7 mouse cellular contexts compared by ENCODE assay signal in the genomic region with DNA sequence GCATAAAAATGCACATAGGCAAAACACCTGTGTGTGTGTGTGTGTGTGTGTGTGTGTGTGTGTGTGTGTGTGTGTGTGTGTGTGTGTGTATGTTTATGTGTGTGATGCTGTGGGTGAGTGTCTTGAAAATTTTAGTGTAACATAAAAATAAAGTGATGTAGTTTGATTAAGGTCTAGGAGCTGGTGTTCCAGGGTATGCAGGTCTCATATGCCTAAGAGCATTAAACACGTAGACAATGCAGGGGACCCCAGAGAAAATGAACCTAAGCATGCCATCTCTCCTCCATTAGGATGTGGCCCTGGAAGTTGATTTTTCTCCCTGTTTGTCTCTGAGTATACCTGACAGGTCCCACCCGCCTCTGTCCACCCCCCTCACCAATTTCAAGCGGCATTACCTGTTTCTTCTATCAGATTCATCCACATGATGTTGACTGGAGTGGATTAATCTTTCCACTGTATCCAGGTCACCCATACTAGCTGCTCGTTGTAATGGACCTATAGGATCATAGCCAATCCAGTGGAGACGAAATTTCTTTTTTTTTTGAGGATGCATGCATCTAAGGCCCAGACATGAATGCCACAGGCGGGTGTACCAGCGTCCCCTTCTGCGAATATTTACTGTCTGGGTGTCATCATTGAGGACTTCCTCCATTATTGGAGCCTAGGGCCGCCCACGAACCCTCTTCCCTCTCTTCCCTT. TPM values are rescaled to one million over a fixed set of nuclear protein-coding genes. Genes with fewer than 3 reads are reported as not detected.
A peak's percentile ranks its signal among the peaks of the same experiment; 100 is the strongest.
DNase-seq lines count a peak whose midpoint lies in the region; ATAC-seq lines count a peak whose summit lies in the region.
"Not testable (repeated sequence)": the region's sequence is repeated elsewhere in the genome, so short reads cannot be mapped to it uniquely, and the experiment has no call there.

No protein-coding gene starts in this region.

- 0 out of 2 replicates have a peak, but pooled peaks have one; percentile 62 for ATAC-seq in embryonic facial prominence, embryonic 11.5 days (replicated peaks; ENCODE audit: insufficient number of reproducible peaks, low FRiP score, low TSS enrichment, low read depth)
- 0 out of 2 replicates have a peak, but pooled peaks have one; percentile 19 for ATAC-seq in forebrain, embryonic 13.5 days
- ATAC-seq in heart, embryonic 15.5 days (replicated peaks; ENCODE audit: insufficient number of reproducible peaks, insufficient read depth, low FRiP score, low read depth) = 0 out of 2 replicates have a peak, but pooled peaks have one; percentile 55
- ATAC-seq in intestine, embryonic 14.5 days (replicated peaks; ENCODE audit: low FRiP score, low TSS enrichment, low read depth) = 0 out of 2 replicates have a peak, but pooled peaks have one; percentile 40
- ATAC-seq in limb, embryonic 15.5 days (ENCODE audit: insufficient number of reproducible peaks, low FRiP score, low TSS enrichment, low read depth) = peak; percentile 61; the same call in 1 of the 2 replicates
- ATAC-seq in midbrain, embryonic 14.5 days (ENCODE audit: low FRiP score, low TSS enrichment) = peak; percentile 62
- ATAC-seq in neutrophil, adult 5-6 weeks (ENCODE audit: extremely low read depth, insufficient number of reproducible peaks, low FRiP score, poor library complexity, severe bottlenecking) = peak; percentile 13; the same call in 1 of the 2 replicates

- not testable (repeated sequence) for H3K4me1 ChIP-seq in embryonic facial prominence, embryonic 11.5 days (ENCODE audit: control insufficient read depth, insufficient read depth, low read length); forebrain, embryonic 13.5 days; heart, embryonic 15.5 days (replicated peaks); intestine, embryonic 14.5 days (replicated peaks; ENCODE audit: control insufficient read depth, insufficient read depth, low read length); limb, embryonic 15.5 days; midbrain, embryonic 14.5 days (ENCODE audit: control insufficient read depth, insufficient read depth, low read length)

- not testable (repeated sequence) for H3K27me3 ChIP-seq in embryonic facial prominence, embryonic 11.5 days (ENCODE audit: control insufficient read depth, insufficient read depth, low read length); forebrain, embryonic 13.5 days; heart, embryonic 15.5 days; intestine, embryonic 14.5 days (replicated peaks; ENCODE audit: control insufficient read depth, insufficient read depth, low read length); limb, embryonic 15.5 days; midbrain, embryonic 14.5 days (ENCODE audit: control insufficient read depth, insufficient read depth, low read length)

- H3K9ac ChIP-seq in embryonic facial prominence, embryonic 11.5 days (replicated peaks; ENCODE audit: low read length); forebrain, embryonic 13.5 days; heart, embryonic 15.5 days; intestine, embryonic 14.5 days (ENCODE audit: low read length); limb, embryonic 15.5 days; midbrain, embryonic 14.5 days (replicated peaks; ENCODE audit: low read length): not testable (repeated sequence)

- not testable (repeated sequence) for H3K27ac ChIP-seq in embryonic facial prominence, embryonic 11.5 days (replicated peaks; ENCODE audit: low read depth, low read length); forebrain, embryonic 13.5 days; heart, embryonic 15.5 days; intestine, embryonic 14.5 days (ENCODE audit: low read depth); limb, embryonic 15.5 days; midbrain, embryonic 14.5 days (replicated peaks; ENCODE audit: low read depth, low read length)

- H3K4me2 ChIP-seq in embryonic facial prominence, embryonic 11.5 days (ENCODE audit: low read depth, low read length); forebrain, embryonic 13.5 days; heart, embryonic 15.5 days; intestine, embryonic 14.5 days (ENCODE audit: low read length); limb, embryonic 15.5 days; midbrain, embryonic 14.5 days (ENCODE audit: low read length): not testable (repeated sequence)

- H3K4me3 ChIP-seq in embryonic facial prominence, embryonic 11.5 days (ENCODE audit: low read depth, low read length); forebrain, embryonic 13.5 days; heart, embryonic 15.5 days; intestine, embryonic 14.5 days (ENCODE audit: low read depth, low read length); limb, embryonic 15.5 days; midbrain, embryonic 14.5 days (replicated peaks; ENCODE audit: low read depth, low read length): not testable (repeated sequence)

- not testable (repeated sequence) for H3K9me3 ChIP-seq in embryonic facial prominence, embryonic 11.5 days (replicated peaks; ENCODE audit: control insufficient read depth, low read length); forebrain, embryonic 13.5 days (replicated peaks); heart, embryonic 15.5 days (replicated peaks); intestine, embryonic 14.5 days (ENCODE audit: control insufficient read depth, low read length); limb, embryonic 15.5 days; midbrain, embryonic 14.5 days (ENCODE audit: control insufficient read depth, low read length)

- 84% methylated on average over 8 of the region's 10 CpGs for WGBS in embryonic facial prominence, embryonic 11.5 days
- 81% methylated on average over 9 of the region's 10 CpGs for WGBS in forebrain, embryonic 13.5 days
- 67% methylated on average over 9 of the region's 10 CpGs for WGBS in heart, embryonic 15.5 days
- 81% methylated on average over 8 of the region's 10 CpGs for WGBS in intestine, embryonic 14.5 days
- 78% methylated on average over 9 of the region's 10 CpGs for WGBS in limb, embryonic 15.5 days
- WGBS in midbrain, embryonic 14.5 days = 81% methylated on average over 7 of the region's 10 CpGs

- not testable (repeated sequence) for H3K36me3 ChIP-seq in embryonic facial prominence, embryonic 11.5 days (replicated peaks; ENCODE audit: control insufficient read depth, insufficient read depth, low read depth, low read length); forebrain, embryonic 13.5 days (ENCODE audit: poor library complexity, severe bottlenecking); heart, embryonic 15.5 days; intestine, embryonic 14.5 days (ENCODE audit: control insufficient read depth, insufficient read depth, low read length); limb, embryonic 15.5 days; midbrain, embryonic 14.5 days (ENCODE audit: control insufficient read depth, insufficient read depth, low read length)

- DNase-seq in embryonic facial prominence, embryonic 11.5 days (ENCODE audit: low spot score); intestine, embryonic 14.5 days (ENCODE audit: low spot score); midbrain, embryonic 14.5 days: not testable (repeated sequence)

RNA-seq across cellular contexts. Expression of a gene that starts 25.0 kb away (rescaled TPM):
- polyA plus RNA-seq in embryonic facial prominence, embryonic 11.5 days (2014; fragmentation: Nextera tagmentation; extraction: Ambion mirVana) = 8.1 and 8.9 TPM in 2 replicates
- polyA plus RNA-seq in forebrain, embryonic 13.5 days (2015; fragmentation: Nextera tagmentation; extraction: Ambion mirVana) = 5.7 and 6.2 TPM in 2 replicates
- 3.7 and 5.7 TPM in 2 replicates for polyA plus RNA-seq in heart, embryonic 15.5 days (2015; fragmentation: Nextera tagmentation; extraction: Ambion mirVana)
- polyA plus RNA-seq in intestine, embryonic 14.5 days (2014; fragmentation: Nextera tagmentation; extraction: Ambion mirVana) = 5.8 and 6.9 TPM in 2 replicates
- polyA plus RNA-seq in limb, embryonic 15.5 days (2015; fragmentation: Nextera tagmentation; extraction: Ambion mirVana) = 6.0 and 6.9 TPM in 2 replicates
- polyA plus RNA-seq in midbrain, embryonic 14.5 days (2014; fragmentation: Nextera tagmentation; extraction: Ambion mirVana) = 9.8 and 12.6 TPM in 2 replicates
- total RNA-seq in neutrophil, adult 5-6 weeks (2017) = 12.4 and 14.2 TPM in 2 replicates

RNA-seq across cellular contexts. Expression of a gene that starts 51.6 kb away (rescaled TPM):
- polyA plus RNA-seq in embryonic facial prominence, embryonic 11.5 days (2014; fragmentation: Nextera tagmentation; extraction: Ambion mirVana) = 6.5 and 7.2 TPM in 2 replicates
- polyA plus RNA-seq in forebrain, embryonic 13.5 days (2015; fragmentation: Nextera tagmentation; extraction: Ambion mirVana) = 15.1 and 18.7 TPM in 2 replicates
- 2.2 and 2.7 TPM in 2 replicates for polyA plus RNA-seq in heart, embryonic 15.5 days (2015; fragmentation: Nextera tagmentation; extraction: Ambion mirVana)
- 4.1 and 6.4 TPM in 2 replicates for polyA plus RNA-seq in intestine, embryonic 14.5 days (2014; fragmentation: Nextera tagmentation; extraction: Ambion mirVana)
- 6.9 and 7.0 TPM in 2 replicates for polyA plus RNA-seq in limb, embryonic 15.5 days (2015; fragmentation: Nextera tagmentation; extraction: Ambion mirVana)
- 18.8 and 19.4 TPM in 2 replicates for polyA plus RNA-seq in midbrain, embryonic 14.5 days (2014; fragmentation: Nextera tagmentation; extraction: Ambion mirVana)
- 13.2 and 18.3 TPM in 2 replicates for total RNA-seq in neutrophil, adult 5-6 weeks (2017)

RNA-seq across cellular contexts. Expression of a gene that starts 51.7 kb away (rescaled TPM):
- 33.1 and 34.5 TPM in 2 replicates for polyA plus RNA-seq in embryonic facial prominence, embryonic 11.5 days (2014; fragmentation: Nextera tagmentation; extraction: Ambion mirVana)
- polyA plus RNA-seq in forebrain, embryonic 13.5 days (2015; fragmentation: Nextera tagmentation; extraction: Ambion mirVana) = 32.3 and 36.7 TPM in 2 replicates
- 22.3 and 23.3 TPM in 2 replicates for polyA plus RNA-seq in heart, embryonic 15.5 days (2015; fragmentation: Nextera tagmentation; extraction: Ambion mirVana)
- polyA plus RNA-seq in intestine, embryonic 14.5 days (2014; fragmentation: Nextera tagmentation; extraction: Ambion mirVana) = 23.1 and 25.2 TPM in 2 replicates
- polyA plus RNA-seq in limb, embryonic 15.5 days (2015; fragmentation: Nextera tagmentation; extraction: Ambion mirVana) = 19.8 and 21.1 TPM in 2 replicates
- polyA plus RNA-seq in midbrain, embryonic 14.5 days (2014; fragmentation: Nextera tagmentation; extraction: Ambion mirVana) = 36.9 and 42.3 TPM in 2 replicates
- total RNA-seq in neutrophil, adult 5-6 weeks (2017) = 22.5 and 25.1 TPM in 2 replicates
